Mouse (Mus musculus): ENCODE results near the gene 4930447F04Rik.

- TF ChIP-seq POLR2A (IDR thresholded peaks at IDR 0.05; ENCODE audit: insufficient read depth, low read depth, low read length) (no peak), CTCF (IDR thresholded peaks at IDR 0.05) (no peak)
Measured at GRCm38 (mm10) chrX:66304124-66304523, at the start of gene 4930447F04Rik.
